Comparison of ENCODE assay signal across 11 mouse cellular contexts in the genomic region with DNA sequence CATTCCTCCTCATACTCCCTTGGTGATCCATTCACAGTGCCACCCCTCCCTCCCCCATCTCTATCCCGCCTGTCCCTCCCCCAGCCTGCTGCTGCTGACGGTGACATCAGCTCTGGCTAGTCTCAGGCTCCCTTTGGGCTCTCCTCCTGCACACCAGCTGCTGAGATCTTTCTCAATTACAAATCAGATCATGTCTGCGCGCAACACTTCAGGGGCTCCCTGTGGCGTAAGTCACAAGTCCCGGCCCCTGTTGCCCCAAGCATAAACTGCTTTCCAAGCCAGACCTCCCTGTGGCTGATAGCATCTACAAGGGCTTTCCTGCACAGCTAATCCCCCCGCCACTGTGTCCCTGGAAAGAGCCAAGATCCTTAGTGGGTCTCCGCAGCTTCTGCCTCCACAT.
DNase-seq lines count a peak whose midpoint lies in the region; ATAC-seq and TF ChIP-seq lines count a peak whose summit lies in the region.
"Had no signal": no experiment of that assay in that cellular context is flagged by ENCODE, and none has a peak within 500 bp of the region (broad histone marks: within the 10 kb centered on the region; RNA-seq: fewer than 3 reads in every experiment).

No protein-coding gene starts in this region.

- TF ChIP-seq EP300 in stomach, postnatal 0 days (optimal IDR thresholded peaks at IDR 0.05): no peak

- no peaks in the 10 kb centered on the region for H3K36me3 ChIP-seq in embryonic facial prominence, embryonic 10.5 days (replicated peaks)
- H3K36me3 ChIP-seq in midbrain, embryonic 13.5 days: no peaks in the 10 kb centered on the region
- no peaks in the 10 kb centered on the region for H3K36me3 ChIP-seq in stomach, postnatal 0 days (ENCODE audit: control insufficient read depth, insufficient read depth, low read length)
- H3K36me3 ChIP-seq: G1E; kidney, embryonic 15.5 days; liver, embryonic 15.5 days had no signal

- DNase-seq in kidney, postnatal 10 days: peak; percentile 16
- no peak for DNase-seq in kidney, adult 8-10 months
- peak; percentile 23 for DNase-seq in embryonic facial prominence, embryonic 10.5 days (ENCODE audit: low spot score)
- DNase-seq in heart, postnatal 36 days: peak; percentile 4 to 6
- no peak for DNase-seq in cerebellum, adult 18-20 months
- DNase-seq in thymus, postnatal 10 days (ENCODE audit: low spot score in 2 of 2): no peak
- no peak for DNase-seq in stomach, postnatal 0 days (ENCODE audit: low spot score)

- peak; percentile 67 for ATAC-seq in midbrain, embryonic 13.5 days
- ATAC-seq in stomach, postnatal 0 days (ENCODE audit: low FRiP score, low TSS enrichment): no peak; the same call in 1 of the 2 replicates

- no peak overlapping the region for H3K9ac ChIP-seq in midbrain, embryonic 13.5 days (replicated peaks)
- H3K9ac ChIP-seq in stomach, postnatal 0 days (ENCODE audit: low read length): no peak overlapping the region
- H3K9ac ChIP-seq: kidney, embryonic 15.5 days; liver, embryonic 15.5 days had no signal

- intact Hi-C loops in heart, postnatal 36 days (cut with DNase I): no loop called here

- peaks cover 26% of the 10 kb centered on the region for H3K4me1 ChIP-seq in embryonic facial prominence, embryonic 10.5 days
- peaks cover 57% of the 10 kb centered on the region for H3K4me1 ChIP-seq in midbrain, embryonic 13.5 days (replicated peaks)
- H3K4me1 ChIP-seq in stomach, postnatal 0 days (replicated peaks; ENCODE audit: control insufficient read depth, insufficient read depth): no peaks in the 10 kb centered on the region
- H3K4me1 ChIP-seq: liver, embryonic 15.5 days had no signal

- no peak overlapping the region for H3K4me2 ChIP-seq in midbrain, embryonic 13.5 days (replicated peaks)
- no peak overlapping the region for H3K4me2 ChIP-seq in stomach, postnatal 0 days (replicated peaks; ENCODE audit: low read depth)
- H3K4me2 ChIP-seq: kidney, embryonic 15.5 days; liver, embryonic 15.5 days had no signal

- no peaks in the 10 kb centered on the region for H3K9me3 ChIP-seq in embryonic facial prominence, embryonic 10.5 days
- no peaks in the 10 kb centered on the region for H3K9me3 ChIP-seq in midbrain, embryonic 13.5 days
- H3K9me3 ChIP-seq in stomach, postnatal 0 days (ENCODE audit: control insufficient read depth, low read length): no peaks in the 10 kb centered on the region
- H3K9me3 ChIP-seq: kidney, embryonic 15.5 days; liver, embryonic 15.5 days had no signal

- 62% methylated on average over 8 of the region's 8 CpGs for WGBS in embryonic facial prominence, embryonic 10.5 days
- WGBS in midbrain, embryonic 13.5 days: 22% methylated on average over 8 of the region's 8 CpGs
- whole genome bisulfite sequencing in stomach, postnatal 0 days: 53% methylated on average over 8 of the region's 8 CpGs

- no peak for TF ChIP-seq CTCF in stomach, postnatal 0 days (IDR thresholded peaks at IDR 0.05; ENCODE audit: low read depth)

- no peaks in the 10 kb centered on the region for H3K27me3 ChIP-seq in embryonic facial prominence, embryonic 10.5 days (replicated peaks; ENCODE audit: low read depth, poor library complexity, severe bottlenecking)
- no peaks in the 10 kb centered on the region for H3K27me3 ChIP-seq in midbrain, embryonic 13.5 days
- no peaks in the 10 kb centered on the region for H3K27me3 ChIP-seq in stomach, postnatal 0 days (ENCODE audit: control insufficient read depth, insufficient read depth, low read length)
- H3K27me3 ChIP-seq: kidney, embryonic 15.5 days; liver, embryonic 15.5 days had no signal

- no peak overlapping the region for H3K27ac ChIP-seq in embryonic facial prominence, embryonic 10.5 days (replicated peaks)
- peak overlapping the region; percentile 69; the same call in 1 of the 2 replicates for H3K27ac ChIP-seq in midbrain, embryonic 13.5 days
- H3K27ac ChIP-seq in stomach, postnatal 0 days (replicated peaks): no peak overlapping the region
- H3K27ac ChIP-seq: kidney, embryonic 15.5 days; liver, embryonic 15.5 days had no signal

- no peak overlapping the region for H3K4me3 ChIP-seq in embryonic facial prominence, embryonic 10.5 days
- no peak overlapping the region for H3K4me3 ChIP-seq in midbrain, embryonic 13.5 days (replicated peaks)
- no peak overlapping the region for H3K4me3 ChIP-seq in stomach, postnatal 0 days (ENCODE audit: low read depth, low read length)
- H3K4me3 ChIP-seq: kidney, embryonic 15.5 days; liver, embryonic 15.5 days had no signal

Comparison
In these comparisons a context has a peak if more than half of its experiments do, and no peak if none do; other contexts are left out.
1. DNase-seq: peak in kidney, postnatal 10 days (single experiment), embryonic facial prominence, embryonic 10.5 days (single experiment) and heart, postnatal 36 days (2 of 2); none in kidney, adult 8-10 months (0 of 2), cerebellum, adult 18-20 months (0 of 2), thymus, postnatal 10 days (0 of 2) and stomach, postnatal 0 days (single experiment).